Mouse (Mus musculus): ENCODE data around the gene 4430402I18Rik.

Gene 4430402I18Rik

GRCm38 (mm10) chr19:28903536-28904119 lies 64.0 kb downstream of the 4430402I18Rik start:
- no peak for DNase-seq (ENCODE audit: inconsistent age in 2 of 2, low spot score in 1 of 2)

GRCm38 (mm10) chr19:28902806-28903205 lies 64.8 kb downstream of the 4430402I18Rik start:
- DNase-seq (ENCODE audit: inconsistent age in 2 of 2, low spot score in 1 of 2): no peak

- no peak for DNase-seq (ENCODE audit: inconsistent age in 2 of 2, low spot score in 1 of 2)
These were observed 65.5 kb downstream of the 4430402I18Rik start for GRCm38 (mm10) chr19:28902111-28902510.

- DNase-seq (ENCODE audit: inconsistent age in 2 of 2, low spot score in 1 of 2): no peak
These were observed 66.8 kb downstream of the 4430402I18Rik start for GRCm38 (mm10) chr19:28900771-28901170.

- no peak for DNase-seq (ENCODE audit: inconsistent age in 2 of 2, low spot score in 1 of 2)
These were observed 70.1 kb downstream of the 4430402I18Rik start for GRCm38 (mm10) chr19:28897497-28897896.

- no peak for DNase-seq (ENCODE audit: inconsistent age in 2 of 2, low spot score in 1 of 2)
These were observed 71.0 kb downstream of the 4430402I18Rik start for GRCm38 (mm10) chr19:28896639-28897038.

GRCm38 (mm10) chr19:28891864-28892263 lies 75.7 kb downstream of the 4430402I18Rik start:
- no peak for DNase-seq (ENCODE audit: inconsistent age in 2 of 2, low spot score in 1 of 2)

GRCm38 (mm10) chr19:28891238-28891637 lies 76.4 kb downstream of the 4430402I18Rik start:
- DNase-seq (ENCODE audit: inconsistent age in 2 of 2, low spot score in 1 of 2): no peak

GRCm38 (mm10) chr19:28889251-28889650 lies 78.3 kb downstream of the 4430402I18Rik start:
- DNase-seq (ENCODE audit: inconsistent age in 2 of 2, low spot score in 1 of 2): no peak

- DNase-seq (ENCODE audit: inconsistent age in 2 of 2, low spot score in 1 of 2): no peak
These were observed 79.1 kb downstream of the 4430402I18Rik start for GRCm38 (mm10) chr19:28888496-28888895.

GRCm38 (mm10) chr19:28883126-28883525 lies 84.5 kb downstream of the 4430402I18Rik start:
- DNase-seq (ENCODE audit: inconsistent age in 2 of 2, low spot score in 1 of 2): peak; percentile 38 to 63

GRCm38 (mm10) chr19:28879476-28879875 lies 88.1 kb downstream of the 4430402I18Rik start:
- no peak for DNase-seq (ENCODE audit: inconsistent age in 2 of 2, low spot score in 1 of 2)

GRCm38 (mm10) chr19:28870351-28870750 lies 97.2 kb downstream of the 4430402I18Rik start:
- DNase-seq (ENCODE audit: inconsistent age in 2 of 2, low spot score in 1 of 2): no peak

- no peak for DNase-seq (ENCODE audit: inconsistent age in 2 of 2, low spot score in 1 of 2)
These were observed 98.2 kb downstream of the 4430402I18Rik start for GRCm38 (mm10) chr19:28869251-28869855.

GRCm38 (mm10) chr19:28865501-28865900 lies 102.1 kb downstream of the 4430402I18Rik start:
- DNase-seq (ENCODE audit: inconsistent age in 2 of 2, low spot score in 1 of 2): no peak

GRCm38 (mm10) chr19:28864981-28865380 lies 102.6 kb downstream of the 4430402I18Rik start:
- DNase-seq (ENCODE audit: inconsistent age in 2 of 2, low spot score in 1 of 2): no peak

GRCm38 (mm10) chr19:28863626-28864025 lies 104.0 kb downstream of the 4430402I18Rik start:
- no peak for DNase-seq (ENCODE audit: inconsistent age in 2 of 2, low spot score in 1 of 2)

- no peak for DNase-seq (ENCODE audit: inconsistent age in 2 of 2, low spot score in 1 of 2)
These were observed 107.4 kb downstream of the 4430402I18Rik start for GRCm38 (mm10) chr19:28860246-28860645.

- DNase-seq (ENCODE audit: inconsistent age in 2 of 2, low spot score in 1 of 2): no peak
These were observed 112.8 kb downstream of the 4430402I18Rik start for GRCm38 (mm10) chr19:28854831-28855230.

- DNase-seq (ENCODE audit: inconsistent age in 2 of 2, low spot score in 1 of 2): no peak
These were observed 115.6 kb downstream of the 4430402I18Rik start for GRCm38 (mm10) chr19:28852001-28852400.

GRCm38 (mm10) chr19:28850510-28850909 lies 117.1 kb downstream of the 4430402I18Rik start:
- DNase-seq (ENCODE audit: inconsistent age in 2 of 2, low spot score in 1 of 2): no peak

- DNase-seq (ENCODE audit: inconsistent age in 2 of 2, low spot score in 1 of 2): peak in 1 of 2 experiments; percentile 28
These were observed 122.5 kb downstream of the 4430402I18Rik start for GRCm38 (mm10) chr19:28844946-28845710.
